Mouse (Mus musculus): Measurements from ENCODE around the gene E130208F15Rik. TPM values are rescaled to one million over a fixed set of nuclear protein-coding genes. Genes with fewer than 3 reads are reported as not detected.

Gene E130208F15Rik
- polyA plus RNA-seq, 1 experiment from 2014 or later = 0.23 TPM

Other genes with a start within 250 kb of the E130208F15Rik start
- gene Zfp82, start 248.8 kb upstream of the E130208F15Rik start, polyA plus RNA-seq (2015; fragmentation: Nextera tagmentation; extraction: Ambion mirVana) = 12.9 and 13.4 TPM in 2 replicates
- gene Gm26920, start 231.3 kb upstream of the E130208F15Rik start, polyA plus RNA-seq (2015; fragmentation: Nextera tagmentation; extraction: Ambion mirVana) = 3.6 and 3.9 TPM in 2 replicates
- gene Zfp566, start 231.2 kb upstream of the E130208F15Rik start, polyA plus RNA-seq (2015; fragmentation: Nextera tagmentation; extraction: Ambion mirVana) = 18.9 and 19.8 TPM in 2 replicates
- 81.9 and 83.5 TPM in 2 replicates for gene Zfp260, start 227.0 kb upstream of the E130208F15Rik start, polyA plus RNA-seq (2015; fragmentation: Nextera tagmentation; extraction: Ambion mirVana)
- 23.4 and 24.9 TPM in 2 replicates for gene Zfp382, start 199.8 kb upstream of the E130208F15Rik start, polyA plus RNA-seq (2015; fragmentation: Nextera tagmentation; extraction: Ambion mirVana)
- 13.7 and 15.4 TPM in 2 replicates for gene Zfp146, start 152.0 kb upstream of the E130208F15Rik start, polyA plus RNA-seq (2015; fragmentation: Nextera tagmentation; extraction: Ambion mirVana)
- gene Cox7a1, start 137.6 kb upstream of the E130208F15Rik start, polyA plus RNA-seq (2015; fragmentation: Nextera tagmentation; extraction: Ambion mirVana) = 6.5 and 6.8 TPM in 2 replicates
- 69.8 and 81.5 TPM in 2 replicates for gene Capns1, start 122.9 kb upstream of the E130208F15Rik start, polyA plus RNA-seq (2015; fragmentation: Nextera tagmentation; extraction: Ambion mirVana)
- 175 and 188 TPM in 2 replicates for gene Polr2i, start 89.8 kb upstream of the E130208F15Rik start, polyA plus RNA-seq (2015; fragmentation: Nextera tagmentation; extraction: Ambion mirVana)
- 429 and 432 TPM in 2 replicates for gene Tbcb, start 89.5 kb upstream of the E130208F15Rik start, polyA plus RNA-seq (2015; fragmentation: Nextera tagmentation; extraction: Ambion mirVana)
- not detected in 2 replicates for gene Ovol3, start 86.0 kb upstream of the E130208F15Rik start, polyA plus RNA-seq (2015; fragmentation: Nextera tagmentation; extraction: Ambion mirVana)
- 1.3 and 1.5 TPM in 2 replicates for gene Thap8, start 41.6 kb upstream of the E130208F15Rik start, polyA plus RNA-seq (2015; fragmentation: Nextera tagmentation; extraction: Ambion mirVana)
- 3.6 and 3.8 TPM in 2 replicates for gene Wdr62, start 41.3 kb upstream of the E130208F15Rik start, polyA plus RNA-seq (2015; fragmentation: Nextera tagmentation; extraction: Ambion mirVana)
- gene Clip3, start 30.0 kb upstream of the E130208F15Rik start, polyA plus RNA-seq (2015; fragmentation: Nextera tagmentation; extraction: Ambion mirVana) = 106 and 110 TPM in 2 replicates
- 134 and 135 TPM in 2 replicates for gene Alkbh6, start 13.0 kb upstream of the E130208F15Rik start, polyA plus RNA-seq (2015; fragmentation: Nextera tagmentation; extraction: Ambion mirVana)
- 16.6 and 17.5 TPM in 2 replicates for gene Syne4, start 6.9 kb upstream of the E130208F15Rik start, polyA plus RNA-seq (2015; fragmentation: Nextera tagmentation; extraction: Ambion mirVana)
- 16.7 and 17.1 TPM in 2 replicates for gene Sdhaf1, start 2.2 kb downstream of the E130208F15Rik start, polyA plus RNA-seq (2015; fragmentation: Nextera tagmentation; extraction: Ambion mirVana)
- gene Lrfn3, start 41.0 kb downstream of the E130208F15Rik start, polyA plus RNA-seq (2015; fragmentation: Nextera tagmentation; extraction: Ambion mirVana) = 16.3 and 17.9 TPM in 2 replicates
- gene Tyrobp, start 92.0 kb downstream of the E130208F15Rik start, polyA plus RNA-seq (2015; fragmentation: Nextera tagmentation; extraction: Ambion mirVana) = 27.8 and 36.6 TPM in 2 replicates
- gene Hcst, start 98.1 kb downstream of the E130208F15Rik start, polyA plus RNA-seq (2015; fragmentation: Nextera tagmentation; extraction: Ambion mirVana) = 0.53 and 0.59 TPM in 2 replicates
- 2.4 and 2.8 TPM in 2 replicates for gene Nfkbid, start 100.0 kb downstream of the E130208F15Rik start, polyA plus RNA-seq (2015; fragmentation: Nextera tagmentation; extraction: Ambion mirVana)
- gene Aplp1, start 123.8 kb downstream of the E130208F15Rik start, polyA plus RNA-seq (2015; fragmentation: Nextera tagmentation; extraction: Ambion mirVana) = 790 and 817 TPM in 2 replicates
- gene Kirrel2, start 135.9 kb downstream of the E130208F15Rik start, polyA plus RNA-seq (2015; fragmentation: Nextera tagmentation; extraction: Ambion mirVana) = 1.3 and 2.7 TPM in 2 replicates
- gene Nphs1, start 136.6 kb downstream of the E130208F15Rik start, polyA plus RNA-seq (2015; fragmentation: Nextera tagmentation; extraction: Ambion mirVana) = 0.41 and 0.61 TPM in 2 replicates
- gene Prodh2, start 171.9 kb downstream of the E130208F15Rik start, polyA plus RNA-seq (2015; fragmentation: Nextera tagmentation; extraction: Ambion mirVana) = not detected in 2 replicates
- gene Arhgap33, start 213.3 kb downstream of the E130208F15Rik start, polyA plus RNA-seq (2015; fragmentation: Nextera tagmentation; extraction: Ambion mirVana) = 144 and 158 TPM in 2 replicates
- 7.8 and 9.9 TPM in 2 replicates for gene Hspb6, start 230.4 kb downstream of the E130208F15Rik start, polyA plus RNA-seq (2015; fragmentation: Nextera tagmentation; extraction: Ambion mirVana)
- gene Proser3, start 230.6 kb downstream of the E130208F15Rik start, polyA plus RNA-seq (2015; fragmentation: Nextera tagmentation; extraction: Ambion mirVana) = 7.7 and 9.4 TPM in 2 replicates
- gene Lin37, start 238.1 kb downstream of the E130208F15Rik start, polyA plus RNA-seq (2015; fragmentation: Nextera tagmentation; extraction: Ambion mirVana) = 53.6 and 63.8 TPM in 2 replicates
- gene U2af1l4, start 241.6 kb downstream of the E130208F15Rik start, polyA plus RNA-seq (2015; fragmentation: Nextera tagmentation; extraction: Ambion mirVana) = 87.2 and 90.7 TPM in 2 replicates
- gene Gm49396, start 241.6 kb downstream of the E130208F15Rik start, polyA plus RNA-seq (2015; fragmentation: Nextera tagmentation; extraction: Ambion mirVana) = 18.5 and 20.7 TPM in 2 replicates
- 121 and 123 TPM in 2 replicates for gene Psenen, start 241.9 kb downstream of the E130208F15Rik start, polyA plus RNA-seq (2015; fragmentation: Nextera tagmentation; extraction: Ambion mirVana)
- 8.0 and 8.1 TPM in 2 replicates for gene Igflr1, start 243.7 kb downstream of the E130208F15Rik start, polyA plus RNA-seq (2015; fragmentation: Nextera tagmentation; extraction: Ambion mirVana)